20 mouse cellular contexts compared by ENCODE assay signal in the genomic region with DNA sequence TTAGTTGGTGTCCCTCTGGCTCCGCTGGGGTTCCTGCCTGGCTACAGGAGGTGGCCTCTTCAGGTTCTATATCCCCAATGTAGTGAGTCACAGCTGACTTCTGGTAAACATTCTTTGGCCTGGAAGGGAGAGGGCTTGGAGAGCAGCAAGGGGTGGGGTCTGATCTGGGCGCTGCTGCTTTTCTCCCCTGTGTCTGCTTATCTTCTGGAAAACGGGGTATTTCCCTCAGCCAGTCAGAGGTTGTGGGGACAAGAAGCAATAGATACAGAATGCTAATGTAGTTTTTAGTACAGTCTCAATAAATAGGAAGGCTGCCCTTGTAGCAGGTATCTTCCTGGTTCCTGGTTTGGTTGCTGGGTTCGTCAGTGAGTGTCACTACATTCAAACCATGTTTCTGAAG.
"Had no signal": no experiment of that assay in that cellular context is flagged by ENCODE, and none has a peak within 500 bp of the region (broad histone marks: within the 10 kb centered on the region; RNA-seq: fewer than 3 reads in every experiment).

No protein-coding gene starts in this region.

- H3K4me3 ChIP-seq: lung, embryonic 15.5 days; midbrain, embryonic 13.5 days; midbrain, embryonic 15.5 days; myocyte; neural tube, embryonic 13.5 days; neural tube, embryonic 15.5 days had no signal

- H3K36me3 ChIP-seq: lung, embryonic 15.5 days; midbrain, embryonic 13.5 days; midbrain, embryonic 15.5 days; neural tube, embryonic 13.5 days; neural tube, embryonic 15.5 days had no signal

- DNase-seq: lung, adult 2 months; lung, postnatal 14 days; retina, postnatal 1 day; right cerebral cortex, adult 18-20 months; right cerebral cortex, postnatal 25 days; right cerebral cortex, postnatal 4 days; spleen, adult 18-20 months; thymus, adult 18-20 months; thymus, postnatal 14 days; thymus, postnatal 36 days had no signal

- H3K4me1 ChIP-seq: lung, embryonic 15.5 days; midbrain, embryonic 13.5 days; midbrain, embryonic 15.5 days had no signal

- H3K9ac ChIP-seq: liver, postnatal 0 days; lung, embryonic 15.5 days; midbrain, embryonic 13.5 days; midbrain, embryonic 15.5 days; neural tube, embryonic 13.5 days; neural tube, embryonic 15.5 days had no signal

- H3K9me3 ChIP-seq: lung, embryonic 15.5 days; midbrain, embryonic 13.5 days; midbrain, embryonic 15.5 days; neural tube, embryonic 13.5 days; neural tube, embryonic 15.5 days had no signal

- H3K27ac ChIP-seq: lung, embryonic 15.5 days; macrophage; midbrain, embryonic 13.5 days; midbrain, embryonic 15.5 days; neural tube, embryonic 13.5 days; neural tube, embryonic 15.5 days had no signal

- ATAC-seq: lung, postnatal 0 days; midbrain, embryonic 13.5 days; midbrain, embryonic 15.5 days had no signal

- H3K4me2 ChIP-seq: lung, embryonic 15.5 days; midbrain, embryonic 11.5 days; midbrain, embryonic 13.5 days; midbrain, embryonic 15.5 days; neural tube, embryonic 13.5 days; neural tube, embryonic 15.5 days had no signal

- H3K27me3 ChIP-seq: lung, embryonic 15.5 days; midbrain, embryonic 13.5 days; midbrain, embryonic 15.5 days; neural tube, embryonic 13.5 days; neural tube, embryonic 15.5 days had no signal
